Mouse (Mus musculus): ENCODE results near the gene Ttc23l. TPM values are rescaled to one million over a fixed set of nuclear protein-coding genes. Genes with fewer than 3 reads are reported as not detected.

The Ttc23l gene
- polyA plus RNA-seq, 1 experiment: not detected

- no peak for TF ChIP-seq CTCF (IDR thresholded peaks at IDR 0.05; ENCODE audit: borderline replicate concordance, extremely low read depth, insufficient read depth, insufficient read length)
- TF ChIP-seq POLR2A (IDR thresholded peaks at IDR 0.05; ENCODE audit: borderline replicate concordance, extremely low read depth, insufficient read depth, insufficient read length, poor library complexity, severe bottlenecking): peak; percentile 23
- DNase-seq (ENCODE audit: low read depth): peak; percentile 90
Observed at GRCm38 (mm10) chr15:10470151-10470831, 88.2 kb downstream of the Ttc23l start, which contains the start of gene Dnajc21. Gene Dnajc21, minus strand, starts transcription at chr15:10470516.

DNA sequence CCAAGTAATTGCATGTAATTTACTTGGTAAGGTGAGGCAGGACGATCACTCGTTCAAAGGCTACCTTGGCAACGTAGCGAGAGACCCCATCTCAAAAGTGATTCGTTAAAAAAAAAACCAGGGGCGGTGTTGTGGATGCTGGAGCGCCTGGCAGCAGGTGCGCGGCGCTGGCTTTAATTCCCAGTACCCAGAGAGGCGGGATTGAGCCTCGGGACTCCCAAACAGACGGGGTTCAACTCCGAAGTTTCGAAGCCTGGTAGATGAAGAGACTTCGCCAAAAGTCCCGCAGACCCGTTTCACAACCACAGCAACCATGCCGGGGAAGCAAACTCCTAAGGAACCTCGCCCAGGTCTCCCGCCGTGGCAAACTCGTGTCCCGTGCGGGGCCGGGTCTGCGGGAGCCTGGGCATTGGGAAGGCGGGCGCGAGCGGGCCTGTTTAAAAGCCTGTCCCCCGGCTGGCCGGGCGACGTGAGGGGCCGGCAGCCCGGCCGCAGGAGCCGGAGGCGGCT is 88.8 kb downstream of the Ttc23l start:
- TF ChIP-seq CTCF (IDR thresholded peaks at IDR 0.05; ENCODE audit: borderline replicate concordance, extremely low read depth, insufficient read depth, insufficient read length) (no peak), POLR2A (IDR thresholded peaks at IDR 0.05; ENCODE audit: borderline replicate concordance, extremely low read depth, insufficient read depth, insufficient read length, poor library complexity, severe bottlenecking) (no peak)

DNA sequence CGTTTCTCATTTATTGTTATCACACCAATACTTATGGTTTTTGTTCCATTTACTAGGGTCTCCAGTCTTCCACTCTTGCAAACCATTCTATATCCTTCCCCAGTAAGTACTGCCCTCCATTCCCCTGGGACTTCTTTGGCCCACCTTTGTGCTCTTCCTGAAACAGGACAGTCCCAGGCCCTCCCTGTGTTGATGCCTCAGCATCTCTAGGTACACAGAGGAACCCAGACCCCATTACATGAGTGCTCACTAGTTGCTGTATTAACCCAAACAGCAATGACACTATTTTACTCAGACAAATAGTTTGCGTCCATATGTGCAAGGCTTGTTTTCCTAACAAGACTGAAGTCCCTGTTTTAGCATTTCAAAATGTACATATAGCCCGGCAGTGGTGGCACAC is 89.7 kb downstream of the Ttc23l start:
- TF ChIP-seq POLR2A (IDR thresholded peaks at IDR 0.05; ENCODE audit: borderline replicate concordance, extremely low read depth, insufficient read depth, insufficient read length, poor library complexity, severe bottlenecking): no peak
- no peak for TF ChIP-seq CTCF (IDR thresholded peaks at IDR 0.05; ENCODE audit: borderline replicate concordance, extremely low read depth, insufficient read depth, insufficient read length)
- no peak for DNase-seq (ENCODE audit: low read depth)

More for the DNA sequence above, 88.8 kb downstream of the Ttc23l start:
- peak; percentile 57 for DNase-seq (ENCODE audit: low read depth)

DNA sequence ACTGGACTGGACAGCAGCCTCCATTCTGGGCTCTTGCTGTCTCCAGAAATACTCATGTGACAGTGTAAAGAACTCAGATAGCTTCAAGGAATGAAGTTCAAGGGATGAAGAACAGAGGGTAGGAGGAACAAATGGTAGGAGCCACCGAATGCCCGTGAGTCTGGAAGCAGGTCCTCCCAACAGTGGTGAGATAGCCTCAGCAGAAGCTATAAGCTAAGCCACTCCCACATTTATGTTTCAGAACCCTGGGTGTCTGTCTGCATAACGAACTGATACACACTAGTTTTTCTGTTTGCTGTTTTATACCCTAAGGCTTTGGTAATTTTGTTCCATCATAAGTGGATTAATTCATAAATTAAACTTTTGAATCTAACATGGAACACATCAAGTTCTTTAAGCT is 93.8 kb downstream of the Ttc23l start:
- TF ChIP-seq POLR2A (IDR thresholded peaks at IDR 0.05; ENCODE audit: borderline replicate concordance, extremely low read depth, insufficient read depth, insufficient read length, poor library complexity, severe bottlenecking): no peak
- no peak for TF ChIP-seq CTCF (IDR thresholded peaks at IDR 0.05; ENCODE audit: borderline replicate concordance, extremely low read depth, insufficient read depth, insufficient read length)
- DNase-seq (ENCODE audit: low read depth): no peak

DNA sequence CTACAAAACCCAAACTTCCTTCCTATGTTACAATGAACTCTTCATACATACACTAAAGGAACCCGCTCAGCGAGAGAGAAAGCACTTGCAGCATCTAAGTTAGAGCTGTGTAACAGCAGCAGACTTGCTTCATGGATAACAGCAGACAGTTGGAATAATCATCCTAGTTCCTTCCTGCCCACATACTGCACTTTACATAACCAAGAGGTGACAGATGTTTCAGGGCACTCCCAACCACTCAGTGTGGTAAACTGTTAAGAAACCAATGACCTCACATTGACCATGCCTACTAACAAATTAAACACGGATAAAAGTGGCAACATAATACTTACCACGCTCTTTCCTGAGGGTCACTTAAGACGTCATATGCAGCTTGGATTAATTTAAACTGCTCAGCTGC is 94.9 kb downstream of the Ttc23l start:
- no peak for TF ChIP-seq POLR2A (IDR thresholded peaks at IDR 0.05; ENCODE audit: borderline replicate concordance, extremely low read depth, insufficient read depth, insufficient read length, poor library complexity, severe bottlenecking)
- no peak for TF ChIP-seq CTCF (IDR thresholded peaks at IDR 0.05; ENCODE audit: borderline replicate concordance, extremely low read depth, insufficient read depth, insufficient read length)
- DNase-seq (ENCODE audit: low read depth): no peak

DNA sequence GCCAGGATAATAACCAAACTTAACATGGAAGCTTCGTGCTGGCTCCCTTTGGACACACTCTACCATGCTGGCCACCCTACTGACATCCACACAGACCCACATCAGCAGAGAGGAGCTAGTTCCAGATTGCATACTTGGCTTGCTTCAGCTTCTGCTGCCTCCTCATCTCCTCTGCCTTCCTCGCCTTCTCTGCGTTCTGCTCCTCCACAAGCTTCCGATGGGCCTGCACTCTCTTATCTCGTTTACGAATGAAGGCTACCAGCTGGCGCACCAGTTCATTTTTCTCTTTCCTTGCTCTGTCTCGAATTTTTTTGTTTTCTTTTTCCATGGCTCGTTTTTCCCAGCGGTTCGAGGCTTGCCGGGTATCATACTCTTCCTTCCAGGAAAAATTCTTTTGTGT is 97.5 kb downstream of the Ttc23l start:
- DNase-seq (ENCODE audit: low read depth): no peak
- TF ChIP-seq CTCF (IDR thresholded peaks at IDR 0.05; ENCODE audit: borderline replicate concordance, extremely low read depth, insufficient read depth, insufficient read length) (no peak), POLR2A (IDR thresholded peaks at IDR 0.05; ENCODE audit: borderline replicate concordance, extremely low read depth, insufficient read depth, insufficient read length, poor library complexity, severe bottlenecking) (no peak)

Other genes starting within 250 kb of the Ttc23l start
- gene Gm21973, start 233.3 kb downstream of the Ttc23l start, polyA plus RNA-seq (2012; rRNA removed): not detected in 2 replicates
- not detected in 2 replicates for gene Agxt2, start 200.1 kb downstream of the Ttc23l start, polyA plus RNA-seq (2012; rRNA removed)
- 6.6 and 12.6 TPM in 2 replicates for gene Dnajc21, start 88.2 kb downstream of the Ttc23l start, polyA plus RNA-seq (2012; rRNA removed)
- 20.3 and 21.5 TPM in 2 replicates for gene Brix1, start 72.7 kb downstream of the Ttc23l start, polyA plus RNA-seq (2012; rRNA removed)
- gene Rad1, start 72.7 kb downstream of the Ttc23l start, polyA plus RNA-seq (2012; rRNA removed): 22.0 and 29.5 TPM in 2 replicates
- gene Rai14, start 156.0 kb upstream of the Ttc23l start, polyA plus RNA-seq (2012; rRNA removed): 13.6 and 18.9 TPM in 2 replicates